Mouse (Mus musculus) liver (tissue): Measurements from ENCODE around the gene Tmem165.

Experiments
- DNase-seq: peaks from one replicate; pipeline ENCODE4 v3.0.0-alpha.2; 2020; ENCODE audit warnings: mixed read lengths

Gene Tmem165

GRCm38 (mm10) chr5:76183750-76184261 lies at the start of gene Tmem165:
Gene Tmem165, plus strand, starts transcription at chr5:76183880.
- peak; percentile 95 for DNase-seq

GRCm38 (mm10) chr5:76135644-76136043 lies 48.0 kb upstream of the Tmem165 start:
- no peak for DNase-seq

- no peak for DNase-seq
Observed at GRCm38 (mm10) chr5:76136271-76136670, 47.4 kb upstream of the Tmem165 start.

GRCm38 (mm10) chr5:76137586-76137985 lies 46.1 kb upstream of the Tmem165 start:
- DNase-seq = no peak

- DNase-seq = no peak
Observed at GRCm38 (mm10) chr5:76138071-76138470, 45.6 kb upstream of the Tmem165 start.

- DNase-seq = peak; percentile 35
Observed at GRCm38 (mm10) chr5:76138512-76138911, 45.2 kb upstream of the Tmem165 start.

GRCm38 (mm10) chr5:76139171-76139671 lies 44.5 kb upstream of the Tmem165 start:
- no peak for DNase-seq

- peak; percentile 96 for DNase-seq
Observed at GRCm38 (mm10) chr5:76139808-76140729, 43.6 kb upstream of the Tmem165 start, which contains the start of gene Srd5a3. Gene Srd5a3, plus strand, starts transcription at chr5:76140271.

GRCm38 (mm10) chr5:76140730-76141066 lies 43.0 kb upstream of the Tmem165 start:
- no peak for DNase-seq

GRCm38 (mm10) chr5:76143356-76143755 lies 40.3 kb upstream of the Tmem165 start:
- no peak for DNase-seq

- no peak for DNase-seq
Observed at GRCm38 (mm10) chr5:76146401-76146800, 37.3 kb upstream of the Tmem165 start.

GRCm38 (mm10) chr5:76149436-76149835 lies 34.2 kb upstream of the Tmem165 start:
- no peak for DNase-seq

- DNase-seq = no peak
Observed at GRCm38 (mm10) chr5:76152956-76153355, 30.7 kb upstream of the Tmem165 start.

- no peak for DNase-seq
Observed at GRCm38 (mm10) chr5:76153430-76153829, 30.2 kb upstream of the Tmem165 start.

- no peak for DNase-seq
Observed at GRCm38 (mm10) chr5:76154434-76155165, 29.1 kb upstream of the Tmem165 start.

- DNase-seq = no peak
Observed at GRCm38 (mm10) chr5:76159555-76159954, 24.1 kb upstream of the Tmem165 start.

GRCm38 (mm10) chr5:76160086-76160485 lies 23.6 kb upstream of the Tmem165 start:
- DNase-seq = no peak

GRCm38 (mm10) chr5:76161491-76161890 lies 22.2 kb upstream of the Tmem165 start:
- DNase-seq = peak; percentile 40

- DNase-seq = no peak
Observed at GRCm38 (mm10) chr5:76162926-76163325, 20.8 kb upstream of the Tmem165 start.

GRCm38 (mm10) chr5:76163828-76164390 lies 19.8 kb upstream of the Tmem165 start:
- DNase-seq = no peak

GRCm38 (mm10) chr5:76164827-76165226 lies 18.9 kb upstream of the Tmem165 start:
- DNase-seq = no peak

GRCm38 (mm10) chr5:76170522-76170921 lies 13.2 kb upstream of the Tmem165 start:
- DNase-seq = no peak

GRCm38 (mm10) chr5:76171039-76171438 lies 12.6 kb upstream of the Tmem165 start:
- DNase-seq = no peak
